Mouse (Mus musculus): Measurements from ENCODE around the gene Gm5460.

Gm5460 gene

GRCm38 (mm10) chr14:34016381-34016780 is at the start of gene Gm5460:
Gene Gm5460, plus strand, starts transcription at chr14:34016758.
- DNase-seq (ENCODE audit: low spot score), result peak; percentile 22

- no peak for DNase-seq (ENCODE audit: low spot score)
These were observed 43.9 kb upstream of the Gm5460 start for GRCm38 (mm10) chr14:33972679-33973078.

- no peak for DNase-seq (ENCODE audit: low spot score)
These were observed 41.8 kb upstream of the Gm5460 start for GRCm38 (mm10) chr14:33974752-33975151.

GRCm38 (mm10) chr14:33977748-33978147 is 38.8 kb upstream of the Gm5460 start:
- DNase-seq (ENCODE audit: low spot score), result no peak

- no peak for DNase-seq (ENCODE audit: low spot score)
These were observed 37.9 kb upstream of the Gm5460 start, which contains the start of gene Zfp488 for GRCm38 (mm10) chr14:33978604-33979059. Gene Zfp488, minus strand, starts transcription at chr14:33978764.

GRCm38 (mm10) chr14:33989201-33989600 is 27.4 kb upstream of the Gm5460 start:
- DNase-seq (ENCODE audit: low spot score), result peak; percentile 13

- DNase-seq (ENCODE audit: low spot score), result peak; percentile 31
These were observed 24.6 kb upstream of the Gm5460 start for GRCm38 (mm10) chr14:33991971-33992370.

GRCm38 (mm10) chr14:33993051-33993450 is 23.5 kb upstream of the Gm5460 start:
- no peak for DNase-seq (ENCODE audit: low spot score)

GRCm38 (mm10) chr14:33993521-33994289 is 22.9 kb upstream of the Gm5460 start:
- DNase-seq (ENCODE audit: low spot score), result no peak

GRCm38 (mm10) chr14:33997427-33997826 is 19.1 kb upstream of the Gm5460 start:
- peak; percentile 15 for DNase-seq (ENCODE audit: low spot score)

- DNase-seq (ENCODE audit: low spot score), result peak; percentile 10
These were observed 16.5 kb upstream of the Gm5460 start for GRCm38 (mm10) chr14:34000076-34000475.

GRCm38 (mm10) chr14:34001445-34001844 is 15.1 kb upstream of the Gm5460 start:
- DNase-seq (ENCODE audit: low spot score), result peak; percentile 32

- peak; percentile 16 for DNase-seq (ENCODE audit: low spot score)
These were observed 14.2 kb upstream of the Gm5460 start for GRCm38 (mm10) chr14:34002358-34002757.

GRCm38 (mm10) chr14:34015063-34015462 is 1.5 kb upstream of the Gm5460 start, which contains the start of gene Gm30083:
Gene Gm30083, minus strand, starts transcription at chr14:34015182.
- peak; percentile 10 for DNase-seq (ENCODE audit: low spot score)

- peak; percentile 17 for DNase-seq (ENCODE audit: low spot score)
These were observed 380 bp downstream of the Gm5460 start for GRCm38 (mm10) chr14:34016938-34017337.

GRCm38 (mm10) chr14:34026710-34027109 is 10.2 kb downstream of the Gm5460 start:
- no peak for DNase-seq (ENCODE audit: low spot score)

- no peak for DNase-seq (ENCODE audit: low spot score)
These were observed 17.5 kb downstream of the Gm5460 start for GRCm38 (mm10) chr14:34033841-34034610.

- DNase-seq (ENCODE audit: low spot score), result no peak
These were observed 24.7 kb downstream of the Gm5460 start for GRCm38 (mm10) chr14:34041241-34041640.

- no peak for DNase-seq (ENCODE audit: low spot score)
These were observed 26.8 kb downstream of the Gm5460 start for GRCm38 (mm10) chr14:34043341-34043740.

GRCm38 (mm10) chr14:34050101-34050779 is 33.7 kb downstream of the Gm5460 start:
- DNase-seq (ENCODE audit: low spot score), result no peak

- no peak for DNase-seq (ENCODE audit: low spot score)
These were observed 36.0 kb downstream of the Gm5460 start, which contains the start of gene Antxrl for GRCm38 (mm10) chr14:34052516-34052915. Gene Antxrl, plus strand, starts transcription at chr14:34052707.

GRCm38 (mm10) chr14:34071665-34072064 is 55.1 kb downstream of the Gm5460 start:
- no peak for DNase-seq (ENCODE audit: low spot score)
